Mouse (Mus musculus) small intestine, adult 2 months (tissue): ENCODE results near the gene Moap1. TPM values are rescaled to one million over a fixed set of nuclear protein-coding genes. Genes with fewer than 3 reads are reported as not detected.
A peak's percentile ranks its signal among the peaks of the same experiment; 100 is the strongest.

Experiments
- H3K27ac ChIP-seq: fragments of 200-500 bp; 2 replicates; pipeline ENCODE4 v1.5.1; 2012; ENCODE audit warnings: low read depth, low read length, control low read depth, inconsistent platforms; ENCODE audit not compliant: insufficient read depth
- H3K27me3 ChIP-seq: fragments of 200-500 bp; 2 replicates; pipeline ENCODE4 v1.6.1; 2012; ENCODE audit warnings: mild to moderate bottlenecking, moderate library complexity, low read length, inconsistent platforms; ENCODE audit not compliant: control insufficient read depth, insufficient read depth
- H3K36me3 ChIP-seq: fragments of 200-500 bp; 2 replicates; pipeline ENCODE4 v1.6.1; 2012; ENCODE audit warnings: mild to moderate bottlenecking, low read length, control low read depth, inconsistent platforms; ENCODE audit not compliant: control insufficient read depth, insufficient read depth
- H3K4me1 ChIP-seq: fragments of 200-500 bp; 2 replicates; pipeline ENCODE4 v1.6.1; 2012; ENCODE audit warnings: low read length, inconsistent platforms, mixed read lengths; ENCODE audit not compliant: control insufficient read depth, insufficient read depth, insufficient read length
- H3K4me3 ChIP-seq: fragments of 200-500 bp; 2 replicates; pipeline ENCODE4 v1.5.1; 2012; ENCODE audit warnings: low read depth, mild to moderate bottlenecking, control low read depth, inconsistent platforms, low read length, moderate library complexity
- CTCF ChIP-seq: fragments of 200-500 bp; IDR thresholded peaks from 2 replicates; pipeline ENCODE4 v1.5.1; 2012; ENCODE audit warnings: low read depth, mild to moderate bottlenecking, control low read depth, inconsistent platforms, low read length, moderate library complexity, mixed read lengths; ENCODE audit not compliant: insufficient replicate concordance, insufficient read length; ENCODE audit errors: extremely low read depth
- POLR2A ChIP-seq: fragments of 200-500 bp; IDR thresholded peaks from 2 replicates; pipeline ENCODE4 v1.6.1; 2012; ENCODE audit warnings: low read depth, mild to moderate bottlenecking, control low read depth, inconsistent platforms, low read length, moderate library complexity
- WGBS: fragments of 180-500 bp; shearing (Covaris S2); methylation state at CpG from one replicate; pipeline ENCODE4 v1.1.7; 2018; 5-methylcytosine and 5-hydroxymethylcytosine counted together
- polyA plus RNA-seq: library from polyadenylated mRNA; depleted of rRNA; stranded (reverse); fragments of >200 nt; gene quantifications from 2 replicates; pipeline ENCODE4 v1.2.3, GENCODE M21; 2012

Gene Moap1
- polyA plus RNA-seq, 1 experiment = 0.74 TPM

DNA sequence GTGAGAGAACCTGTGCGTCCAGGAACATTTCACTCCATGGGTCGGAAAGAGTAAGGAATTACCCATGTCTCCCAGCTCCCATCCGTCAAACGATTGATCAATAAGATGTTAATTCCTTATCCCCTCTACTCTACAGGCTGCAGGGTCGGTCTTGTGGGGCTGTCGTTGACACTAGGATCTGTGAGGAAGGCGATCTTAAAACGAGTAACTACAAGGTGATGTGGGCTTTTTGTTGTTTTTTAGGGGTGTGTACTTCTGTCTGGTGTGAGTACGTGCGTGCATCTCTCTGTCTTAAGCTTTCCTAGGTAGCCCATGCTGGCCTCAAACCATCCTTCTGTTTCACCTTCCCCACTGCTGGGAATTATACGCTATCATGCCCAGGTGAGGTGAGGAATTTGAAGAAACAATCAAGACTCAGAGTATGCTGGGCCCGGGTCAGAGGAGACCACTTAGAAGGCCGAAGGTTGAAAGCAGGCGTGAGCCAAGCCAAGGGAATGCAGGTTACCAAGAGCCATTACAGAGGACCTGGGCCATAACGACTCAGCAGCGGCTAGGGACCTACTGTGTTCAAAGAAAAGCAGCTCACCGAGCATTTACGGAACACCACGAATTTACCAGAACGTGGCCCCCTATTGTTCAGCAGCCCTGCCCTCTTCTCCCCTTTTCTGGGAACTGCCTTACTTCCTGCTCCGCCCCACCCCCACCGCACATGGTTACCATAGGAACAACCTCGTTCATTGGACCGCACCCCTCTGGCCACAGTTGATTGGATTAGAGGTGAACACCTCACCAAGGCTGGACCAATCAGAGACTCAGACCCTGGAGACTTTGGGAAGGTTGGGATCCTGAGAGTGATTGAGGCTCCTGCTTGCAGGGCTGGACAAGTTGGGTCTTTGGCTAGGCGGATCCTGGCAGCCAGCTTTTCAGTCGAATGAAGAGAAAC lies 13.3 kb downstream of the Moap1 start:
- Histone ChIP-seq H3K27me3 (no peaks in the 10 kb centered on the region), H3K4me3 (peak overlapping the region; percentile 37), H3K36me3 (no peaks in the 10 kb centered on the region), H3K4me1 (peaks cover 34% of the 10 kb centered on the region), H3K27ac (peak overlapping the region; percentile 96)
- WGBS = 36% methylated on average over 26 of the region's 26 CpGs
- TF ChIP-seq CTCF = no peak; the same call in 1 of the 2 replicates
- peak; percentile 42; the same call in 1 of the 2 replicates for TF ChIP-seq POLR2A

DNA sequence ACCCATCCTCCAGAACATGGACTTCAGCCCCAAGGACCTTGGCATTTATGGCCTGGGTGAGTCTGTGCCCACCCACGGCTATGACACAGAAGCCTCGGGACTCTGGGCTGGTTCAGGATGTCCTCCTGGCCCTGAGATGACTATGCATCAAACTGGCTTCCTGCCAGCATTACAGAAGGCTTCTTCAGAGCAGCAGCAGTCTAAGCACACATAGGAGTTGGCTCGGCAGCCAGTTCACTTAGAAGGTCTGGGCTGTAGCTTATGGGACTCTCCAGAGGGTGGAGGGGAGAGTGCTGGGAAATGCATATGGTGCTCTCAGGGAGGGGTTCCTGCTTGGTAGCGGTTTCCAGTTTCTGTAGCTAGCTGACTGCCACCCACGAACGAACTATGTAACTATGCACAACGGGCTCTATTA lies 17.7 kb downstream of the Moap1 start:
- 35% methylated on average over 7 of the region's 7 CpGs for WGBS
- TF ChIP-seq CTCF (no peak), POLR2A (no peak; the same call in 1 of the 2 replicates)
- H3K4me3 ChIP-seq = no peak overlapping the region
- H3K4me1 ChIP-seq = peaks cover 29% of the 10 kb centered on the region
- H3K27ac ChIP-seq = peak overlapping the region; percentile 88
- no peaks in the 10 kb centered on the region for H3K27me3 ChIP-seq
- H3K36me3 ChIP-seq = no peaks in the 10 kb centered on the region

DNA sequence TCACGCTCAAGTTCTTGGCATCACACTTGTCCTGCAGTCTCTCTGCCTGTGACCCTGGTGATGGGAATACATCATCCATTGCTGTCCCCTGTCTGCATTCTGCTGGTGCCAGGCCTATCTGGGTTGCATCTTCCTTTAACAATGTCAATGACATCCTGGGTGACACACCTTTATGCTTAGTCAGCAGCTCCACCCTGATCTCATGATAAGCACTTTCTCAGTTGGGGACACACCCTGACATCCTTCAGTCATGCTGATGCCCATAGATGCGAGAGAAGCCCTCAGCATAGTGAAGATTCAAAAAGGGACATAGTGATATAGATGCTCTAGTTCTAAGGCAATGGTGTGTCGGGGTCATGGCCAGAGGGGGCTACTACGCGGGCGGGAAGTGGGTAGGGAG lies 18.3 kb downstream of the Moap1 start:
- Histone ChIP-seq H3K4me1 (peaks cover 24% of the 10 kb centered on the region), H3K4me3 (no peak overlapping the region), H3K27ac (peak overlapping the region; percentile 88), H3K27me3 (no peaks in the 10 kb centered on the region), H3K36me3 (no peaks in the 10 kb centered on the region)
- 83% methylated on average over 6 of the region's 6 CpGs for WGBS
- TF ChIP-seq CTCF = no peak
- TF ChIP-seq POLR2A = no peak

DNA sequence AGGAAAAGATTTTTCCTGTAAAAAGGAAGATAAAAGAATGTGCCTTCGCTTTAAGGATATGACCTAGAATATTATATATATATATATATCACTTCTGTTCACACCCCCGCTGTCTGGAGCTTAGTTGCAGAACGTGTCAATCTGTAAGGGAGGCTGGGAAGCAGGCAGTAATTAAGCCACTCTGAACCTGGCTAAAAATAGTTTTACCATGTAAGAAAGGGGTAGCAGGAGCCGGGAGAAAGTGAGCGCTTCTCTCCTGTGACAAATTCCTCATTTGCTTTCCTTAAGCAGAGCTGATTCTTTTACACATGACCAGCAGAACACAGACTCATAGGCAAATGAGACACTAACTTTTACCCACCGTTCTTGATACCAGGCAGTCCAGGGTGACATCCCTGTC lies 19.6 kb downstream of the Moap1 start:
- H3K4me3 ChIP-seq = no peak overlapping the region
- 87% methylated on average over 6 of the region's 6 CpGs for WGBS
- H3K27ac ChIP-seq = no peak overlapping the region
- TF ChIP-seq POLR2A (no peak), CTCF (no peak)
- no peaks in the 10 kb centered on the region for H3K27me3 ChIP-seq
- H3K4me1 ChIP-seq = peaks cover 19% of the 10 kb centered on the region
- no peaks in the 10 kb centered on the region for H3K36me3 ChIP-seq

DNA sequence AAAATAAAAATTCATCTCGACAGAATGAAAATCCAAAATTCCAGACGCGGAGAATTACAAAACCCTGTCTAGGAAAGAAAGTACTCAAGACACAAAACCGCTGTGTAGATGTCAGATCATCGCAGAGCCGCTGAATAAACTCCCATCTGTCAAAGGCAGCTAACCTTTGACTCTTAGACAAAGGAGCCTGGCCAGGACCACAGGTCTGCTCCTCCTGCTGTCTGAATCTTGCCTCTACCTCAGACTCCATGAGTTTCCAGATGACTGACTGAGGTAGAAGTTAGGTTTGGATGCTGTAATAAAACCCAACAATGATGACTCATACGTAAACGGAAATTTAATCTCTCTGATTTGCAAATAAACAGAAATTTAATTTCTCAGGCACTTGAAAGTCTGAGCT lies 20.5 kb downstream of the Moap1 start:
- TF ChIP-seq CTCF (no peak), POLR2A (no peak)
- 73% methylated on average over 8 of the region's 8 CpGs for WGBS
- H3K27ac ChIP-seq = no peak overlapping the region
- no peaks in the 10 kb centered on the region for H3K36me3 ChIP-seq
- H3K4me1 ChIP-seq = peaks cover 16% of the 10 kb centered on the region
- no peak overlapping the region for H3K4me3 ChIP-seq
- no peaks in the 10 kb centered on the region for H3K27me3 ChIP-seq

DNA sequence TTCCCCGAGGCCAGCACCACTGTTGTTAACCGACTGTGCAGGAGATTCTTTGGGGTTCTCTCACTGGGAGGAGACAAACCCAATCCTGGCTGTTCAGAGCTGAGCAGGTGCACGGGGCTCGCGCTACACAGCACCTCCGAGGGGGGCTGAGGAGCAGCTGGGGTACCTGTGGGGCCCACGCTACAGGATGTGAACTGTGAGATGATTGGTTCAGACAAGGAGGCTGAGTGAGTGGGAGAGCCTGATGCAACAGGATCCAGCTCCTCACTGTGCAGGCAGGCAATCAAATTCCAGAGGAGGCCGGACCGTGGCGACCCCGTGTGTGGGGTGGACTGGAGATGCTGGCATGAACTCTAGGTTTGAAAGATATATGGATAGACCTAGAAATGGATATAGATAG lies 21.0 kb downstream of the Moap1 start:
- Histone ChIP-seq H3K4me3 (no peak overlapping the region), H3K27ac (no peak overlapping the region), H3K27me3 (no peaks in the 10 kb centered on the region), H3K4me1 (peaks cover 16% of the 10 kb centered on the region), H3K36me3 (no peaks in the 10 kb centered on the region)
- no peak for TF ChIP-seq CTCF
- no peak for TF ChIP-seq POLR2A
- WGBS = 76% methylated on average over 11 of the region's 11 CpGs

DNA sequence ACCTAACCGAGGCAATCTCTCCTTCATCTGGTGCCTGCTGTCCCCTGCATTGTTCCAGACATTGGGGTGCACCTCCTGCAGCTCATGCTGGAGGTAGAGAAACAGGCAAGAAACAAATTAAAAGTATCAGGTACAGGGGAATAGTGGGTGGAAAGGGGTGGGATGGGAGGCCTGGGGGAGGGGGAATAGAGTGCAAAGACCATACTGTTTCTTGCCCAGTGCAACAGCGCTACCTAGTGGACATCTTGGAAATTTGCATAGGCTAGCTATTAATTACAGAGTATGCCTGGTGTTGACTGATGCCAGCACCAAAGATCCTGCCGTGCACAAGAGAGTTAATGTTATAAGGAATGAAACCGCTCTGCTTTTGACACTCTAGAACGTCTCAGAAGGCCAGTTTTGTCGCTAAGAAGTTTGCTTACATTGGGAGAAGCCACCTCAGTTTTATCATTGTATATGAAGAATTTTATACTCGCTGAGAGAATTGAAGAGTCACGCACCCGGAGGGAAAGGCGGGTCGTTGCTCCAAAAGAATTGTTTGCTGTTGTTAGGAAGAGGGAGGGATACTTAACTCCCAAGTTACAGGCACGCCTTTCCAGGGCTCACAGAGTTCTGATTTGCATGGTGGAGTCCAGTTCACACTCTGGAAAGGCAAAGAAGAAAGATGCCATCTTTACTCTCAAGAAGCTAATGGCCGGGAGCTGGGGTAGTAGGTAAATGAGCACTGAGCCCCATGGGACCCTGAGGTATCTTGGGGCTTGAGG lies 23.7 kb downstream of the Moap1 start:
- Histone ChIP-seq H3K36me3 (no peaks in the 10 kb centered on the region), H3K27me3 (no peaks in the 10 kb centered on the region), H3K27ac (no peak overlapping the region), H3K4me3 (no peak overlapping the region), H3K4me1 (peaks cover under 1% of the 10 kb centered on the region)
- WGBS = 26% methylated on average over 13 of the region's 13 CpGs
- TF ChIP-seq CTCF = peak; percentile 87; the same call in 1 of the 2 replicates
- no peak for TF ChIP-seq POLR2A
